Mouse (Mus musculus): ENCODE data around the gene Ythdf1. TPM values are rescaled to one million over a fixed set of nuclear protein-coding genes. Genes with fewer than 3 reads are reported as not detected.

Gene Ythdf1
- polyA plus RNA-seq, 1 experiment from 2014 or later = 33.1 TPM

- no peaks in the 10 kb centered on the region for H3K36me3 ChIP-seq (ENCODE audit: poor library complexity, severe bottlenecking)
- H3K4me1 ChIP-seq = peaks cover 31% of the 10 kb centered on the region
- peak overlapping the region; percentile 87 for H3K27ac ChIP-seq
- H3K9ac ChIP-seq = peak overlapping the region; percentile 48
- H3K9me3 ChIP-seq (replicated peaks) = no peaks in the 10 kb centered on the region
- H3K4me3 ChIP-seq = peak overlapping the region; percentile 18
- peak; percentile 82 for ATAC-seq
- WGBS = 2% methylated on average over 13 of the region's 13 CpGs
- peaks cover 43% of the 10 kb centered on the region for H3K27me3 ChIP-seq
- peak overlapping the region; percentile 52 for H3K4me2 ChIP-seq
These were observed 65.7 kb downstream of the Ythdf1 start for GRCm38 (mm10) chr2:180855005-180855544.

Small RNAs within 50 kb of the gene (microRNA-seq; reads per million reads assigned to microRNA genes)
- gene Mir124a-3 = 3.5 reads per million, percentile 7 among the genes with 10 or more reads in this experiment

Other genes with a start within 250 kb of the Ythdf1 start
- gene Dido1, start 210.9 kb downstream of the Ythdf1 start, polyA plus RNA-seq (2015; fragmentation: Nextera tagmentation; extraction: Ambion mirVana) = 33.4 and 35.7 TPM in 2 replicates
- 55.3 and 56.3 TPM in 2 replicates for gene Gid8, start 210.8 kb downstream of the Ythdf1 start, polyA plus RNA-seq (2015; fragmentation: Nextera tagmentation; extraction: Ambion mirVana)
- 0.18 and 0.58 TPM in 2 replicates for gene Slc17a9, start 195.7 kb downstream of the Ythdf1 start, polyA plus RNA-seq (2015; fragmentation: Nextera tagmentation; extraction: Ambion mirVana)
- gene Bhlhe23, start 144.0 kb downstream of the Ythdf1 start, polyA plus RNA-seq (2015; fragmentation: Nextera tagmentation; extraction: Ambion mirVana) = 0.40 and 1.2 TPM in 2 replicates
- gene Birc7, start 8.1 kb upstream of the Ythdf1 start, polyA plus RNA-seq (2015; fragmentation: Nextera tagmentation; extraction: Ambion mirVana) = 0.14 and 0.25 TPM in 2 replicates
- 53.3 and 53.8 TPM in 2 replicates for gene Nkain4, start 33.8 kb upstream of the Ythdf1 start, polyA plus RNA-seq (2015; fragmentation: Nextera tagmentation; extraction: Ambion mirVana)
- gene Arfgap1, start 46.3 kb upstream of the Ythdf1 start, polyA plus RNA-seq (2015; fragmentation: Nextera tagmentation; extraction: Ambion mirVana) = 83.0 and 91.1 TPM in 2 replicates
- 0.21 and 0.28 TPM in 2 replicates for gene Col20a1, start 65.6 kb upstream of the Ythdf1 start, polyA plus RNA-seq (2015; fragmentation: Nextera tagmentation; extraction: Ambion mirVana)
- 13.0 and 13.4 TPM in 2 replicates for gene Chrna4, start 122.6 kb upstream of the Ythdf1 start, polyA plus RNA-seq (2015; fragmentation: Nextera tagmentation; extraction: Ambion mirVana)
- 28.1 and 31.8 TPM in 2 replicates for gene Kcnq2, start 214.4 kb upstream of the Ythdf1 start, polyA plus RNA-seq (2015; fragmentation: Nextera tagmentation; extraction: Ambion mirVana)
- gene Eef1a2, start 236.1 kb upstream of the Ythdf1 start, polyA plus RNA-seq (2015; fragmentation: Nextera tagmentation; extraction: Ambion mirVana) = 1.7 and 1.9 TPM in 2 replicates